Mouse (Mus musculus): ENCODE results near the gene Ripply1. TPM values are rescaled to one million over a fixed set of nuclear protein-coding genes. Genes with fewer than 3 reads are reported as not detected.
"Not testable (repeated sequence)": the region's sequence is repeated elsewhere in the genome, so short reads cannot be mapped to it uniquely, and the experiment has no call there.

Ripply1 gene
- polyA plus RNA-seq, 1 experiment: 0.15 TPM

- DNase-seq: no peak
- TF ChIP-seq CTCF (IDR thresholded peaks at IDR 0.05; ENCODE audit: insufficient read depth, low read length) (no peak), POLR2A (IDR thresholded peaks at IDR 0.05; ENCODE audit: borderline replicate concordance, extremely low read depth, low read depth, low read length) (no peak)
- H3K4me3 ChIP-seq (replicated peaks; ENCODE audit: extremely low read depth, low read depth, low read length): no peak overlapping the region
- no peaks in the 10 kb centered on the region for H3K4me1 ChIP-seq (ENCODE audit: control insufficient read depth, insufficient read depth, low read length)
- WGBS: 70% methylated on average over 13 of the region's 13 CpGs
Measured at GRCm38 (mm10) chrX:139769975-139770637, 12.0 kb downstream of the Ripply1 start.

GRCm38 (mm10) chrX:139762546-139762945 lies 19.6 kb downstream of the Ripply1 start:
- no peak overlapping the region for H3K4me3 ChIP-seq (replicated peaks; ENCODE audit: extremely low read depth, low read depth, low read length)
- TF ChIP-seq POLR2A (IDR thresholded peaks at IDR 0.05; ENCODE audit: borderline replicate concordance, extremely low read depth, low read depth, low read length): no peak
- no peak for TF ChIP-seq CTCF (IDR thresholded peaks at IDR 0.05; ENCODE audit: insufficient read depth, low read length)
- 80% methylated on average over 2 of the region's 2 CpGs for WGBS
- no peaks in the 10 kb centered on the region for H3K4me1 ChIP-seq (ENCODE audit: control insufficient read depth, insufficient read depth, low read length)
- DNase-seq: no peak

- not testable (repeated sequence) for H3K4me1 ChIP-seq (ENCODE audit: control insufficient read depth, insufficient read depth, low read length); DNase-seq; H3K4me3 ChIP-seq (replicated peaks; ENCODE audit: extremely low read depth, low read depth, low read length)
- WGBS: 67% methylated on average over 3 of the region's 3 CpGs
Measured at GRCm38 (mm10) chrX:139758634-139759033, 23.5 kb downstream of the Ripply1 start.

GRCm38 (mm10) chrX:139751855-139752254 lies 30.3 kb downstream of the Ripply1 start:
- H3K4me1 ChIP-seq (ENCODE audit: control insufficient read depth, insufficient read depth, low read length): no peaks in the 10 kb centered on the region
- H3K4me3 ChIP-seq (replicated peaks; ENCODE audit: extremely low read depth, low read depth, low read length): no peak overlapping the region
- peak; percentile 14 for DNase-seq
- no peak for TF ChIP-seq POLR2A (IDR thresholded peaks at IDR 0.05; ENCODE audit: borderline replicate concordance, extremely low read depth, low read depth, low read length)
- TF ChIP-seq CTCF (IDR thresholded peaks at IDR 0.05; ENCODE audit: insufficient read depth, low read length): peak; percentile 69
- 0% methylated on average over 1 of the region's 1 CpGs for WGBS

GRCm38 (mm10) chrX:139737066-139737465 lies 45.1 kb downstream of the Ripply1 start:
- WGBS: 70% methylated on average over 5 of the region's 5 CpGs
- TF ChIP-seq CTCF (IDR thresholded peaks at IDR 0.05; ENCODE audit: insufficient read depth, low read length) (no peak), POLR2A (IDR thresholded peaks at IDR 0.05; ENCODE audit: borderline replicate concordance, extremely low read depth, low read depth, low read length) (no peak)
- H3K4me1 ChIP-seq (ENCODE audit: control insufficient read depth, insufficient read depth, low read length): no peaks in the 10 kb centered on the region
- no peak for DNase-seq
- H3K4me3 ChIP-seq (replicated peaks; ENCODE audit: extremely low read depth, low read depth, low read length): no peak overlapping the region

GRCm38 (mm10) chrX:139730541-139730940 lies 51.6 kb downstream of the Ripply1 start:
- 79% methylated on average over 3 of the region's 3 CpGs for WGBS
- no peak for DNase-seq
- Histone ChIP-seq H3K4me1 (ENCODE audit: control insufficient read depth, insufficient read depth, low read length) (no peaks in the 10 kb centered on the region), H3K4me3 (replicated peaks; ENCODE audit: extremely low read depth, low read depth, low read length) (no peak overlapping the region)
- TF ChIP-seq POLR2A (IDR thresholded peaks at IDR 0.05; ENCODE audit: borderline replicate concordance, extremely low read depth, low read depth, low read length) (no peak), CTCF (IDR thresholded peaks at IDR 0.05; ENCODE audit: insufficient read depth, low read length) (no peak)

Other genes with a start within 250 kb of the Ripply1 start
- gene Rnf128, start 219.0 kb downstream of the Ripply1 start, polyA plus RNA-seq (2012; rRNA removed): 1.4 and 1.5 TPM in 2 replicates
- 1.2 and 2.1 TPM in 2 replicates for gene Tbc1d8b, start 97.4 kb downstream of the Ripply1 start, polyA plus RNA-seq (2012; rRNA removed)
- not detected in 2 replicates for gene Gm15013, start 67.9 kb downstream of the Ripply1 start, polyA plus RNA-seq (2012; rRNA removed)
- gene Cldn2, start 18.5 kb upstream of the Ripply1 start, polyA plus RNA-seq (2012; rRNA removed): 0.37 and 0.78 TPM in 2 replicates
- gene Morc4, start 89.3 kb upstream of the Ripply1 start, polyA plus RNA-seq (2012; rRNA removed): 1.9 and 2.6 TPM in 2 replicates
- 0.54 and 0.95 TPM in 2 replicates for gene Rbm41, start 216.2 kb upstream of the Ripply1 start, polyA plus RNA-seq (2012; rRNA removed)